Mouse (Mus musculus): ENCODE data around the gene Snai1. TPM values are rescaled to one million over a fixed set of nuclear protein-coding genes. Genes with fewer than 3 reads are reported as not detected.
A peak's percentile ranks its signal among the peaks of the same experiment; 100 is the strongest.

Snai1 gene
- total and polyA plus RNA-seq, 3 experiments, result 0.19 to 0.74 TPM; not detected in 1

GRCm38 (mm10) chr2:167508569-167508968, 29.4 kb upstream of the Snai1 start:
- H3K4me1 ChIP-seq (ENCODE audit: control insufficient read depth in 1 of 2, insufficient read depth in 2 of 2, low read length in 2 of 2), result peaks cover 15 to 28% of the 10 kb centered on the region in 2 experiments
- H3K27ac ChIP-seq (ENCODE audit: control insufficient read depth, low read depth, low read length), result no peak overlapping the region
- DNase-seq (ENCODE audit: low read depth, low spot score), result no peak
- no peaks in the 10 kb centered on the region for H3K27me3 ChIP-seq (ENCODE audit: control insufficient read depth in 1 of 2, insufficient read depth in 2 of 2, low read length in 2 of 2)
- no peaks in the 10 kb centered on the region for H3K9me3 ChIP-seq (replicated peaks; ENCODE audit: insufficient read depth, low read length)
- H3K79me2 ChIP-seq (ENCODE audit: control insufficient read depth, insufficient read depth, low read length, poor library complexity), result peaks cover 17% of the 10 kb centered on the region
- no peak overlapping the region for H3K4me3 ChIP-seq (ENCODE audit: control insufficient read depth in 1 of 2, insufficient read depth in 1 of 2, low read depth in 2 of 2, low read length in 2 of 2)
- no peak for TF ChIP-seq MAFK (IDR thresholded peaks at IDR 0.05; ENCODE audit: borderline replicate concordance, low read depth, low read length)
- no peak for TF ChIP-seq GABPA (IDR thresholded peaks at IDR 0.05; ENCODE audit: low read depth, low read length)
- TF ChIP-seq BHLHE40 (IDR thresholded peaks at IDR 0.05; ENCODE audit: borderline replicate concordance, low read depth, low read length), result no peak
- no peak for TF ChIP-seq HCFC1 (IDR thresholded peaks at IDR 0.05; ENCODE audit: low read depth, low read length)
- peaks cover 21 to 25% of the 10 kb centered on the region in 2 experiments for H3K36me3 ChIP-seq (ENCODE audit: control insufficient read depth in 1 of 2, insufficient read depth in 2 of 2, low read length in 2 of 2)
- H3K9ac ChIP-seq (ENCODE audit: control insufficient read depth, low read depth, low read length, poor library complexity, severe bottlenecking), result no peak overlapping the region

GRCm38 (mm10) chr2:167510485-167510884, 27.5 kb upstream of the Snai1 start:
- Histone ChIP-seq H3K36me3 (ENCODE audit: control insufficient read depth in 1 of 2, insufficient read depth in 2 of 2, low read length in 2 of 2) (peaks cover 13 to 29% of the 10 kb centered on the region in 2 experiments), H3K27ac (ENCODE audit: control insufficient read depth, low read depth, low read length) (peak overlapping the region; percentile 22; the same call in 1 of the 2 replicates), H3K4me3 (ENCODE audit: control insufficient read depth in 1 of 2, insufficient read depth in 1 of 2, low read depth in 2 of 2, low read length in 2 of 2) (no peak overlapping the region), H3K27me3 (ENCODE audit: control insufficient read depth in 1 of 2, insufficient read depth in 2 of 2, low read length in 2 of 2) (no peaks in the 10 kb centered on the region), H3K79me2 (ENCODE audit: control insufficient read depth, insufficient read depth, low read length, poor library complexity) (peaks cover 8% of the 10 kb centered on the region), H3K9me3 (replicated peaks; ENCODE audit: insufficient read depth, low read length) (no peaks in the 10 kb centered on the region), H3K9ac (ENCODE audit: control insufficient read depth, low read depth, low read length, poor library complexity, severe bottlenecking) (no peak overlapping the region), H3K4me1 (ENCODE audit: control insufficient read depth in 1 of 2, insufficient read depth in 2 of 2, low read length in 2 of 2) (peaks cover 8 to 12% of the 10 kb centered on the region in 2 experiments)
- DNase-seq (ENCODE audit: low read depth, low spot score), result peak; percentile 61
- TF ChIP-seq ZNF384 (IDR thresholded peaks at IDR 0.05; ENCODE audit: low read depth, low read length) (no peak), MEF2A (IDR thresholded peaks at IDR 0.05; ENCODE audit: extremely low read depth, insufficient replicate concordance, low read depth, low read length, poor library complexity, severe bottlenecking) (peak; percentile 93), SIN3A (IDR thresholded peaks at IDR 0.05; ENCODE audit: low read length) (peak; percentile 61), MXI1 (IDR thresholded peaks at IDR 0.05; ENCODE audit: low read depth, low read length) (peak; percentile 55; the same call in 1 of the 2 replicates), ETS1 (IDR thresholded peaks at IDR 0.05; ENCODE audit: low read depth, low read length) (peak; percentile 84), GATA1 (IDR thresholded peaks at IDR 0.05; ENCODE audit: low read depth, low read length) (peak; percentile 65), NRF1 (IDR thresholded peaks at IDR 0.05; ENCODE audit: insufficient read depth, low read depth, low read length, poor library complexity, severe bottlenecking) (no peak), TAL1 (IDR thresholded peaks at IDR 0.05; ENCODE audit: low read length) (peak; percentile 93), TCF12 (IDR thresholded peaks at IDR 0.05; ENCODE audit: low read depth, low read length) (peak; percentile 81), EP300 (IDR thresholded peaks at IDR 0.05; ENCODE audit: low read depth in 1 of 2, low read length in 2 of 2) (peak; percentile 55 to 58), ELF1 (IDR thresholded peaks at IDR 0.05; ENCODE audit: low read depth, low read length) (no peak), RCOR1 (IDR thresholded peaks at IDR 0.05; ENCODE audit: low read depth, low read length) (no peak)
